Mouse (Mus musculus) thymus, postnatal 14 days (tissue): ENCODE data around the gene Endou.

ENCODE experiments used
- DNase-seq: peaks from one replicate; pipeline ENCODE4 v3.0.0; 2021

Gene Endou

GRCm38 (mm10) chr15:97677341-97677740 is 53.8 kb downstream of the Endou start:
- DNase-seq: no peak

- DNase-seq: no peak
These were observed 55.2 kb downstream of the Endou start for GRCm38 (mm10) chr15:97675927-97676326.

GRCm38 (mm10) chr15:97674423-97674822 is 56.7 kb downstream of the Endou start:
- no peak for DNase-seq

- no peak for DNase-seq
These were observed 57.7 kb downstream of the Endou start for GRCm38 (mm10) chr15:97673256-97674000.

GRCm38 (mm10) chr15:97672211-97672765 is 58.9 kb downstream of the Endou start:
- DNase-seq: no peak

- DNase-seq: no peak
These were observed 60.6 kb downstream of the Endou start for GRCm38 (mm10) chr15:97670554-97670953.

- peak; percentile 14 for DNase-seq
These were observed 62.8 kb downstream of the Endou start for GRCm38 (mm10) chr15:97668158-97668877.

GRCm38 (mm10) chr15:97667437-97667836 is 63.7 kb downstream of the Endou start:
- DNase-seq: peak; percentile 65

- DNase-seq: no peak
These were observed 64.7 kb downstream of the Endou start for GRCm38 (mm10) chr15:97666457-97666770.

- DNase-seq: no peak
These were observed 65.2 kb downstream of the Endou start for GRCm38 (mm10) chr15:97665770-97666456.

GRCm38 (mm10) chr15:97664981-97665668 is 66.0 kb downstream of the Endou start:
- peak; percentile 31 for DNase-seq

- peak; percentile 81 for DNase-seq
These were observed 67.3 kb downstream of the Endou start for GRCm38 (mm10) chr15:97663750-97664406.
